Comparison of ENCODE assay signal across 8 mouse cellular contexts in genomic region chrX:151800701-151801511, GRCm38 (mm10). TPM values are rescaled to one million over a fixed set of nuclear protein-coding genes. Genes with fewer than 3 reads are reported as not detected.
A peak's percentile ranks its signal among the peaks of the same experiment; 100 is the strongest.
DNase-seq lines count a peak whose midpoint lies in the region; ATAC-seq and TF ChIP-seq lines count a peak whose summit lies in the region.

TSS of gene Huwe1 (plus strand) at chrX:151800807.

- H3K27me3 ChIP-seq in embryonic facial prominence, embryonic 14.5 days (replicated peaks; ENCODE audit: control insufficient read depth, insufficient read depth, low read length), result no peaks in the 10 kb centered on the region; the same call in 1 of the 2 replicates
- H3K27me3 ChIP-seq in limb, embryonic 14.5 days (ENCODE audit: control insufficient read depth, insufficient read depth, low read length), result no peaks in the 10 kb centered on the region
- no peaks in the 10 kb centered on the region for H3K27me3 ChIP-seq in midbrain, embryonic 16.5 days (ENCODE audit: control insufficient read depth, insufficient read depth, low read depth, low read length)

- H3K9me3 ChIP-seq in embryonic facial prominence, embryonic 14.5 days (ENCODE audit: control insufficient read depth, low read length), result no peaks in the 10 kb centered on the region
- H3K9me3 ChIP-seq in limb, embryonic 14.5 days (ENCODE audit: control insufficient read depth, low read length), result no peaks in the 10 kb centered on the region
- H3K9me3 ChIP-seq in midbrain, embryonic 16.5 days (replicated peaks; ENCODE audit: control insufficient read depth, low read length, poor library complexity, severe bottlenecking), result no peaks in the 10 kb centered on the region

- 30% methylated on average over 20 of the region's 36 CpGs for WGBS in embryonic facial prominence, embryonic 14.5 days
- WGBS in limb, embryonic 14.5 days, result 17% methylated on average over 26 of the region's 36 CpGs
- WGBS in midbrain, embryonic 16.5 days, result 16% methylated on average over 28 of the region's 36 CpGs

- ATAC-seq in embryonic facial prominence, embryonic 14.5 days (ENCODE audit: low read depth), result peak; percentile 54
- peak; percentile 25 for ATAC-seq in limb, embryonic 14.5 days (ENCODE audit: low FRiP score, low read depth)
- ATAC-seq in midbrain, embryonic 16.5 days, result peak; percentile 65

- H3K27ac ChIP-seq in embryonic facial prominence, embryonic 14.5 days (replicated peaks; ENCODE audit: low read depth, low read length), result peak within 1 kb of the TSS; percentile 89
- H3K27ac ChIP-seq in limb, embryonic 14.5 days (replicated peaks; ENCODE audit: low read depth, low read length), result peak within 1 kb of the TSS; percentile 91
- peak within 1 kb of the TSS; percentile 96 for H3K27ac ChIP-seq in midbrain, embryonic 16.5 days (ENCODE audit: low read length)

- no peaks in the 10 kb centered on the region for H3K36me3 ChIP-seq in embryonic facial prominence, embryonic 14.5 days (ENCODE audit: control insufficient read depth, insufficient read depth, low read length)
- no peaks in the 10 kb centered on the region for H3K36me3 ChIP-seq in limb, embryonic 14.5 days (ENCODE audit: control insufficient read depth, insufficient read depth, low read length)
- H3K36me3 ChIP-seq in midbrain, embryonic 16.5 days (ENCODE audit: control insufficient read depth, insufficient read depth, low read length), result no peaks in the 10 kb centered on the region

- no peaks in the 10 kb centered on the region; the same call in 1 of the 2 replicates for H3K4me1 ChIP-seq in embryonic facial prominence, embryonic 14.5 days (ENCODE audit: control insufficient read depth, insufficient read depth, low read length)
- no peaks in the 10 kb centered on the region for H3K4me1 ChIP-seq in limb, embryonic 14.5 days (ENCODE audit: control insufficient read depth, insufficient read depth, low read length)
- H3K4me1 ChIP-seq in midbrain, embryonic 16.5 days (ENCODE audit: control insufficient read depth, insufficient read depth, low read length), result peaks cover 5% of the 10 kb centered on the region

- peak within 1 kb of the TSS; percentile 52 for H3K4me2 ChIP-seq in embryonic facial prominence, embryonic 14.5 days (ENCODE audit: low read depth, low read length)
- peak within 1 kb of the TSS; percentile 39 for H3K4me2 ChIP-seq in limb, embryonic 14.5 days (replicated peaks; ENCODE audit: low read depth, low read length, severe bottlenecking)
- peak within 1 kb of the TSS; percentile 44 for H3K4me2 ChIP-seq in midbrain, embryonic 16.5 days (ENCODE audit: low read length)

- peak within 1 kb of the TSS; percentile 78 for H3K9ac ChIP-seq in embryonic facial prominence, embryonic 14.5 days (ENCODE audit: low read depth, low read length)
- peak within 1 kb of the TSS; percentile 79 for H3K9ac ChIP-seq in limb, embryonic 14.5 days (ENCODE audit: low read depth, low read length, severe bottlenecking)
- peak within 1 kb of the TSS; percentile 83 for H3K9ac ChIP-seq in midbrain, embryonic 16.5 days (ENCODE audit: low read depth, low read length)

- DNase-seq in 416B (ENCODE audit: low read depth), result peak; percentile 86
- DNase-seq in adrenal gland, postnatal 36 days, result peak; percentile 64 to 81
- DNase-seq in embryonic facial prominence, embryonic 14.5 days (ENCODE audit: low spot score), result peak; percentile 89
- peak; percentile 42 for DNase-seq in heart, adult 8-10 months (ENCODE audit: low spot score)
- DNase-seq in kidney, adult 8-10 months, result peak; percentile 61 to 72
- DNase-seq in limb, embryonic 14.5 days (ENCODE audit: low spot score), result peak; percentile 88
- peak; percentile 45 to 70 for DNase-seq in spleen, postnatal 10 days (ENCODE audit: low spot score in 2 of 2)

- TF ChIP-seq POLR2A in limb, embryonic 14.5 days (IDR thresholded peaks at IDR 0.05; ENCODE audit: borderline replicate concordance, extremely low read depth, insufficient read depth, insufficient read length), result no peak

- H3K4me3 ChIP-seq in embryonic facial prominence, embryonic 14.5 days (ENCODE audit: low read depth, low read length), result peak within 1 kb of the TSS; percentile 53
- H3K4me3 ChIP-seq in limb, embryonic 14.5 days (replicated peaks; ENCODE audit: low read length), result peak within 1 kb of the TSS; percentile 53
- H3K4me3 ChIP-seq in midbrain, embryonic 16.5 days (ENCODE audit: low read depth, low read length), result peak within 1 kb of the TSS; percentile 54

RNA-seq across cellular contexts. Expression of gene Huwe1, which starts in this region (rescaled TPM):
- 100 to 1,000 TPM; 207 to 238 TPM for total RNA-seq in adrenal gland, postnatal 36 days (2021)
- 47.2 and 50.6 TPM in 2 replicates for polyA plus RNA-seq in embryonic facial prominence, embryonic 14.5 days (2014; fragmentation: Nextera tagmentation; extraction: Ambion mirVana)
- total RNA-seq in heart, adult 8-10 months (2022), result 100 to 1,000 TPM; 157 to 200 (median 175) TPM
- 112 and 125 TPM in 2 replicates for polyA plus RNA-seq in limb, embryonic 14.5 days (2012; rRNA removed)
- polyA plus RNA-seq in limb, embryonic 14.5 days (2014; fragmentation: Nextera tagmentation; extraction: Ambion mirVana), result 53.5 and 62.2 TPM in 2 replicates
- polyA plus RNA-seq in midbrain, embryonic 16.5 days (2015; fragmentation: Nextera tagmentation; extraction: Ambion mirVana), result 46.3 and 55.9 TPM in 2 replicates

Comparison
In these comparisons a context has a peak if more than half of its experiments do, and no peak if none do; other contexts are left out.
1. Peak in every context shown above with its lines: DNase-seq, ATAC-seq, H3K4me3 ChIP-seq and H3K27ac ChIP-seq.